Mouse (Mus musculus): Measurements from ENCODE around the gene Celf2.

- TF ChIP-seq CTCF (IDR thresholded peaks at IDR 0.05; ENCODE audit: extremely low read depth, insufficient read length, insufficient replicate concordance, low read depth, low read length) (no peak), POLR2A (IDR thresholded peaks at IDR 0.05; ENCODE audit: low read depth, low read length) (no peak)
These were observed 239.3 kb downstream of the Celf2 start for GRCm38 (mm10) chr2:7270051-7270450.
